Mouse (Mus musculus) neural tube, embryonic 12.5 days (tissue): Measurements from ENCODE around the gene Gm20388. TPM values are rescaled to one million over a fixed set of nuclear protein-coding genes. Genes with fewer than 3 reads are reported as not detected.

ENCODE experiments used
- ATAC-seq: fragments of 200-750 bp; cut with Nextera tagmentation; 2 replicates; pipeline ENCODE4 v1.8.0; 2017; ENCODE audit warnings: low read depth, mild to moderate bottlenecking, moderate TSS enrichment, moderate library complexity; ENCODE audit not compliant: low FRiP score
- H3K27ac ChIP-seq: fragments of 300-500 bp; sonication (generic); 2 replicates; pipeline ENCODE4 v1.5.1; 2016
- H3K27me3 ChIP-seq: fragments of 300-500 bp; sonication (generic); replicated peaks from 2 replicates; pipeline ENCODE4 v1.6.1; 2016; ENCODE audit warnings: mild to moderate bottlenecking
- H3K36me3 ChIP-seq: fragments of 300-500 bp; sonication (generic); 2 replicates; pipeline ENCODE4 v1.6.1; 2016; ENCODE audit warnings: mild to moderate bottlenecking
- H3K4me1 ChIP-seq: fragments of 300-500 bp; sonication (generic); 2 replicates; pipeline ENCODE4 v1.6.1; 2016
- H3K4me2 ChIP-seq: fragments of 300-500 bp; sonication (generic); replicated peaks from 2 replicates; pipeline ENCODE4 v1.6.1; 2016; ENCODE audit warnings: mild to moderate bottlenecking
- H3K4me3 ChIP-seq: fragments of 300-500 bp; sonication (generic); 2 replicates; pipeline ENCODE4 v1.5.1; 2016
- H3K9ac ChIP-seq: fragments of 300-500 bp; sonication (generic); 2 replicates; pipeline ENCODE4 v1.6.1; 2016; ENCODE audit warnings: mild to moderate bottlenecking
- H3K9me3 ChIP-seq: fragments of 300-500 bp; sonication (generic); 2 replicates; pipeline ENCODE4 v1.6.1; 2016; ENCODE audit warnings: mild to moderate bottlenecking
- WGBS: fragments of 180-500 bp; shearing (Covaris S2); methylation state at CpG from one replicate; pipeline ENCODE4 v1.1.7; 2016; 5-methylcytosine and 5-hydroxymethylcytosine counted together
- polyA plus RNA-seq: library from polyadenylated mRNA; unstranded; fragments of >200 nt; fragmentation: Nextera tagmentation; extraction: Ambion mirVana; gene quantifications from 2 replicates; pipeline ENCODE4 v1.2.1, GENCODE M21; 2016

Gm20388 gene
- polyA plus RNA-seq, 1 experiment from 2014 or later = not detected

DNA sequence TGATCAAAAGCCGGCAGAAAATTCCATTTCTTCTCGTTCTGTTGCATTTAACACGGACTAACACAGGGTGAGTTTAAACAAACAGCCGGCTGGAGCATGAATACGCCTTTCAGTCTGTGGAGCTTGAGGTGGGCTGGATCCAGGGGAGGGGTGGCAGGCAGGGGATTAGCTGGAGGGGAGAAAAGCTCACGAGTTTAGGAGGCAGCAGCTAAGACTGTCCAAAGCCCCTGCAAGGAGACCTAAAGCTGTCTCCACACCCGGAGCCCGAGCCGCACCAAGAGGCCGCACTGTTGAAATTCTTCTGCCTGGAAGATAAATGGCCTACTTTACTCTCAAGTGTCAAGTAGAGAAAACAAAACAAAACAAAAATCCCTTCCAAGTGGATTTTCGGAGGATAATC is 1485.5 kb downstream of the Gm20388 start:
- Histone ChIP-seq H3K36me3 (no peaks in the 10 kb centered on the region), H3K9me3 (no peaks in the 10 kb centered on the region), H3K4me2 (no peak overlapping the region), H3K27ac (no peak overlapping the region), H3K4me1 (peaks cover 59% of the 10 kb centered on the region), H3K27me3 (peaks cover 48% of the 10 kb centered on the region), H3K9ac (no peak overlapping the region), H3K4me3 (no peak overlapping the region)
- no peak for ATAC-seq
- 25% methylated on average over 11 of the region's 11 CpGs for WGBS

DNA sequence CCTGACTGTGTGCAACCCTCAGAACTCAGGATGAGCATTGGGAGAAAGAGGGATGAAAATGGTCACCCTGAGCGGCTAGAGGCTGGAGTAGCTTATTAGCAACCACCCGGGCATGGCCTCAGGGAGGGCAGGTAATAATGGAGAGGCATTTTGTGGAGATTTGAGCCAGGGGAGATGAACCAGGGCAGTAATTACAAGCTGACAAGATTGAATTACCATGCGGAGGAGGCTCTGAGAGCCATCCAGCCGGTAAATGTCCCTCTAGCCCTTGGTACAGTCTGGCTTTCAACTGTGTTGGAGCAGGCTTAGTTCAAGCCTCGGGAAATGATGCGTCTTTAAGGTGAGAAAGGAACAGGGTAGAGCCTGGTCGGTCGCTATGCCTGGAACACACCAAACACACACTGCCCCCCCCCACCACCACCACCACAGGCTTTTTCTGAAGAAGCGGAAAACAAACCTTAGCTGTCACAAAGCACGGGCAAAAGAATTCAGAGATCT is 1486.6 kb downstream of the Gm20388 start:
- Histone ChIP-seq H3K27me3 (peaks cover 45% of the 10 kb centered on the region), H3K4me3 (no peak overlapping the region), H3K4me2 (no peak overlapping the region), H3K36me3 (no peaks in the 10 kb centered on the region), H3K9ac (no peak overlapping the region), H3K4me1 (peaks cover 51% of the 10 kb centered on the region), H3K27ac (no peak overlapping the region), H3K9me3 (no peaks in the 10 kb centered on the region)
- ATAC-seq = no peak
- 21% methylated on average over 10 of the region's 10 CpGs for WGBS

DNA sequence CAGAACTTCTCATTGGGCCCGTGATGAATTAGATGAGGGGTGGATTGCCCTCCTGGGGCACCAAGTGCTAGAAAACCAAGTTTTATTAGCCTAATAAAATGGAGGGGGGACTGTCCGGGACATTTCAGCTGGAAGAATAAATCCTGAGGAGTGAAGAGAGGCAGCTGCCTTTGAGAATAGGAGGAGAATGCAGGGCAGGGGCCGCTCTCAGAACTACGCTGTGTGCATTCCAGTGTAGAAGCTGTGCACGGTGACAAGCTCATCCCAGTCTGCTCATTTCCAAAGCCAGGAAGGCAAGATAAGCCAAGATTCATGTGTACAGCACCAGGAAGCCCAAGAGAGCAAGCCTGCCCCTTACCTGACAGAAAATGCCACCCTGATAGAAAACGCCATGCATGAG is 1487.4 kb downstream of the Gm20388 start:
- H3K4me1 ChIP-seq = peaks cover 43% of the 10 kb centered on the region
- no peaks in the 10 kb centered on the region for H3K36me3 ChIP-seq
- H3K4me3 ChIP-seq = no peak overlapping the region
- peak overlapping the region; percentile 25 for H3K4me2 ChIP-seq
- H3K9ac ChIP-seq = no peak overlapping the region
- 15% methylated on average over 6 of the region's 6 CpGs for WGBS
- H3K9me3 ChIP-seq = no peaks in the 10 kb centered on the region
- no peak for ATAC-seq
- H3K27me3 ChIP-seq = peaks cover 39% of the 10 kb centered on the region
- no peak overlapping the region for H3K27ac ChIP-seq

DNA sequence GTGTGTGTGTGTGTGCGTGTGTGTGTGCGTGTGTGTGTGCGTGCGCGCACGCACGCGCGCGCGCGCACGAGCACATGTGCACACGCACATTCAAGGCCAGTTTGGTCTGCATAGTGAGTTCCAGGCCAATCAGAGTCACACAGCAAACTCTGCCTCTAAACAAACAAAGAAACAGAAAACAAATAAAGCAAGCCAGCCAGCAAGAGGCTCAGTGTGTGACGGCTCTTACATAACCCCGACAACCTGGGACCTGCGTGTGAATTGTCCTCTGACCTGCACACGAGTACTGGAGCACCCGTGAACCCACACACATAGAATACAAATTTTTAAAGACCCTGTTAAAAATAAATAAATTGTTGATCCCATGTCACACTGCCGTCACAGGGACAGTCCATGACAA is 1488.1 kb downstream of the Gm20388 start:
- no peak overlapping the region for H3K27ac ChIP-seq
- no peak overlapping the region for H3K4me3 ChIP-seq
- H3K4me2 ChIP-seq = no peak overlapping the region
- no peak overlapping the region for H3K9ac ChIP-seq
- H3K27me3 ChIP-seq = peaks cover 36% of the 10 kb centered on the region
- H3K36me3 ChIP-seq = no peaks in the 10 kb centered on the region
- no peak for ATAC-seq
- H3K9me3 ChIP-seq = no peaks in the 10 kb centered on the region
- H3K4me1 ChIP-seq = peaks cover 42% of the 10 kb centered on the region
- 85% methylated on average over 20 of the region's 20 CpGs for WGBS

DNA sequence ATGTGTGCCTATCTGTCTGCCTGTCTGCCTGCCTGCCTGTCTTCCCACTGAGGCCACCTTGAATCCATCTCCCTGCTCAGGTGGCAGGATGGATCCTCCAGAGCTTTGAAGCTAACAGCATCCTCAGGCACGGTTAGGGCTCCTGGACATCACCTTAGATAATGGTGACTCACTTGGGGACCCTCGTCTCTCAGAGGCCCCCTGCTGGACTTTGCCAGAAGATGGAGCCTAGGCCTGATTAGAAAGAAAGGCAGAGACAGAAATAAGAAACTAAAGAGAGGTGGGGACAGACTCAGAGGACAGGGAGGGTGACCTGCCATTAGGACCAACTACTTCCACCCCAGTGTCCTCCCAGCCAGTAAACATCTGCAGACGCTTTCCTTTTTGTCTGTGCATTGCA is 1488.5 kb downstream of the Gm20388 start:
- Histone ChIP-seq H3K9ac (no peak overlapping the region), H3K36me3 (no peaks in the 10 kb centered on the region), H3K27me3 (peaks cover 36% of the 10 kb centered on the region), H3K4me2 (no peak overlapping the region), H3K4me3 (no peak overlapping the region), H3K9me3 (no peaks in the 10 kb centered on the region), H3K4me1 (peaks cover 42% of the 10 kb centered on the region), H3K27ac (no peak overlapping the region)
- no peak for ATAC-seq
- 30% methylated on average over 3 of the region's 3 CpGs for WGBS

DNA sequence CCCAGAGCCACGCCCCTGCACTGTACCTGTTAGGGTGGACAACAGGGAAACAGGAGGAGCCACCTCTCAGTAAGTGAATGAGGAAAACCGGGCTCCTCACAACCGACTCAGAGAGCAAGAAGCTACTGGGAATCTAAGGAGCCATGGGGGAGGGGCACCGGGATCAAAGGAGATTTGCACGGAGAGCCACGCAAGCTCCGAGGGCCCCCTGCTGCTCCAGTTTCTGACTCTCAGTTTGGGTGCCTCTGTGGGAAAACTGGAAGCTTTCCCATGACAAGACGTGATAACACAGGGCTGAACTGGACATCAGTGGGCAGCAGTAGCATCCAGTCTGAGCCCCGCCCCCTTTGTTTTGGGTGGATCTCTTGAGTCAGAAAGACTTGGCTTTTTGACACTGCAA is 1489.9 kb downstream of the Gm20388 start:
- no peak overlapping the region for H3K4me3 ChIP-seq
- ATAC-seq = no peak
- peaks cover 32% of the 10 kb centered on the region for H3K27me3 ChIP-seq

DNA sequence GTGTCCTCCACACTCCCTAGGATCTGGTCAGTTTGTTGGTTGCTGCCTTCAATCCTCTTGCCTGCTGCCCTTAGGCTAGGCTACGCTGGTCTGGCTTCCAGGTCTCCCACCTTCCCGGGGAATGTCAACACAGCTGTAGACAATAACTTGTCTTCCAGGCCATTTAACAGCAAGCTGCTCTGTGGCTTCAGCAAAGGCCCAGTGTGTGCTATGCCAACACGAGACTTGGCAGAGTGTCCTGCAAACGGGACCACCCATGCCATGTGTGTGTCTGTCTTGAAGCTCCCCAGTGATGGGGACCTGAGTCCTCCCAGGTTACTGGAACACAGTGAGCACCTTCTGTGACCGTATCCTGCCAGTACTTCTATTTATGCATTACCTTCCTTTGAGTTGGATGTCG is 1493.2 kb downstream of the Gm20388 start:
- Histone ChIP-seq H3K4me3 (no peak overlapping the region), H3K9me3 (0 out of 2 replicates have a peak, but pooled peaks cover 4% of the 10 kb centered on the region), H3K27ac (no peak overlapping the region), H3K4me1 (peaks cover 8% of the 10 kb centered on the region), H3K27me3 (peaks cover 6% of the 10 kb centered on the region; the same call in 1 of the 2 replicates), H3K4me2 (no peak overlapping the region), H3K36me3 (no peaks in the 10 kb centered on the region), H3K9ac (no peak overlapping the region)
- WGBS = 68% methylated on average over 6 of the region's 6 CpGs
- ATAC-seq = no peak

More for the DNA sequence above, 1489.9 kb downstream of the Gm20388 start:
- Histone ChIP-seq H3K4me1 (peaks cover 38% of the 10 kb centered on the region), H3K9me3 (0 out of 2 replicates have a peak, but pooled peaks cover 4% of the 10 kb centered on the region), H3K27ac (no peak overlapping the region), H3K36me3 (no peaks in the 10 kb centered on the region), H3K4me2 (no peak overlapping the region), H3K9ac (no peak overlapping the region)
- 29% methylated on average over 9 of the region's 9 CpGs for WGBS

DNA sequence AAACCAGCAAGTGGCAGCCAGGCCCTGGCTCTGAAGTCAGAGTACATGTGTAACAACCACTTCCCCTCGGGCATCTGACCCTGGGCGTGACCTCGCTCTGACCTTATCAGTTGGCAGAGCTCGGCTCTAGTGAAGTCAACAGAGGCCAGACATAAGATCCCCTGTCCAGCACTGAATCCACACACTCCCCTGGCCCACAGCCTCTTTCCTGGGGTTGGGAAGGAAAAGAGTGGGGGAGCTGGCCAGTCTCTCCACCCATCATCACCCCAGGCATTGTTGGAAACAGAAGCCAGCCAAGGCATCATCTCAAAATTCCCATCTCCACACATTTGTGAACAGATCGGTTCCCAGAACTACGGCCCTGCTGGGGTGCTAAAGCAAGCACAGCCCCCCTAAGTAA is 1507.4 kb downstream of the Gm20388 start:
- no peaks in the 10 kb centered on the region for H3K36me3 ChIP-seq
- H3K27me3 ChIP-seq = no peaks in the 10 kb centered on the region; the same call in 1 of the 2 replicates
- H3K4me2 ChIP-seq = no peak overlapping the region
- H3K4me3 ChIP-seq = no peak overlapping the region
- H3K27ac ChIP-seq = no peak overlapping the region
- H3K4me1 ChIP-seq = no peaks in the 10 kb centered on the region
- H3K9ac ChIP-seq = no peak overlapping the region
- H3K9me3 ChIP-seq = no peaks in the 10 kb centered on the region; the same call in 1 of the 2 replicates
- no peak for ATAC-seq
- 49% methylated on average over 6 of the region's 6 CpGs for WGBS

DNA sequence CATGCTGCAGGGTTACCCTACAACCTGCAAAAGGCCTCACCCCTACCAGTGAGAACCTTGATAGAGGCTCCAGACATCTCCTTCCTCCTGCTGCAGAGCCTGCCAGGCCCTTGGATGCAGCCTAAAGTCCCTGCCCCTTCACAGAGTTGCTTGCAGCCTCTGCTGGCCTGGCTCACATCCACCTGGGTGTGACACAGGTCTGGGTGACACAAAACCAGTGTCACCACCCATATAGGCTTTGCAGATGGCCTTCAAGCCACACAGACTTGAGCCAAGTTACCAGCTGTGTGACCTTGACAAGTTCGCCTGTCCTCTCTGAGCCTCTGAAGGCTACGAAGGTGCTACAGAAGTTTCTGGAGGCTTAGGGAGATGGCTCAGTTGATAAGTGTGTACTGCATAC is 1508.9 kb downstream of the Gm20388 start:
- no peak overlapping the region for H3K27ac ChIP-seq
- H3K9ac ChIP-seq = no peak overlapping the region
- no peak overlapping the region for H3K4me3 ChIP-seq
- no peaks in the 10 kb centered on the region for H3K9me3 ChIP-seq
- ATAC-seq = no peak
- no peaks in the 10 kb centered on the region for H3K4me1 ChIP-seq
- no peak overlapping the region for H3K4me2 ChIP-seq
- no peaks in the 10 kb centered on the region; the same call in 1 of the 2 replicates for H3K27me3 ChIP-seq
- no peaks in the 10 kb centered on the region for H3K36me3 ChIP-seq
- 84% methylated on average over 2 of the region's 2 CpGs for WGBS

DNA sequence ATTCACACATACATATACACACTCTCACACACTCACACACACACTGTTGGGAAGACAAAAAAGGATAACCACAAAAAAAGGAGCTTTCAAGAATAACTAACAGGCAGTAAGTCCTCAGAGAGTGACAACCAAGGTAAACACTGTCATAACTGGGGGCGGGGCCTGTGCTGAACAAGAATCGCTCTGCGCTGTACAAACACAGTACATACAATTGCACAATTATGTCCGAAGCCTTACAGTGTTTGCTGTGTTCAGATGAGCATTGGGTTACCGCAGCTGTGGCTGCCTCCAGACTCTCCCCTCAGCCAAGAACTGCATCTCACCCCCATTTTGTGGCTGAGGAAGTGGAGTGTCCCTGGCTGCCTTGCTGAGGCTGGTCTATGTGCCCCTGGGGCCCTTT is 1510.4 kb downstream of the Gm20388 start:
- H3K27ac ChIP-seq = no peak overlapping the region
- no peak for ATAC-seq
- no peaks in the 10 kb centered on the region for H3K9me3 ChIP-seq
- H3K36me3 ChIP-seq = no peaks in the 10 kb centered on the region
- 88% methylated on average over 5 of the region's 5 CpGs for WGBS
- no peak overlapping the region for H3K9ac ChIP-seq
- no peak overlapping the region for H3K4me3 ChIP-seq
- no peaks in the 10 kb centered on the region for H3K4me1 ChIP-seq
- no peak overlapping the region for H3K4me2 ChIP-seq
- no peaks in the 10 kb centered on the region; the same call in 1 of the 2 replicates for H3K27me3 ChIP-seq

DNA sequence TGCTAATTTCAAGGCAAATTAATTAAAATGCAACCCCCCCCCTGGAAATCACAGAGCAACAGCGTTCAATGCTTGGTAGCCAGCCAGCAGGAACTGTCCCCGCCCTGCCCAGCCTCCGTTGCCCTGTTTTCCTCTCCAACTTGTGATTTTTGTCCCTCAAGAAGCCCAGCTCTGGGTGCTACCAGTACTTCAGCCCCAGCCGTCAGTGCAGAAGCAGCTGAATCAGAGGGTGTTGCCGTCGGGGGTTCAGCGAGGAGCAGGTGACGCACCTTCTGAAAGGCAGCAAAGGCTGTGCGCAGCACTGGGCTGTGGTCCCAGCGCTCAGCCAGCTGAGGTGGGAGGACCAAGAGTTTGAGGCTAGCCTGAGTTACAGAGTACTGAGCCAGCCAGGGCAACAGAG is 1513.4 kb downstream of the Gm20388 start:
- Histone ChIP-seq H3K27ac (no peak overlapping the region), H3K27me3 (no peaks in the 10 kb centered on the region), H3K9ac (no peak overlapping the region), H3K9me3 (no peaks in the 10 kb centered on the region), H3K4me1 (no peaks in the 10 kb centered on the region), H3K4me3 (no peak overlapping the region), H3K4me2 (no peak overlapping the region), H3K36me3 (no peaks in the 10 kb centered on the region)
- WGBS = 95% methylated on average over 10 of the region's 10 CpGs
- no peak for ATAC-seq

DNA sequence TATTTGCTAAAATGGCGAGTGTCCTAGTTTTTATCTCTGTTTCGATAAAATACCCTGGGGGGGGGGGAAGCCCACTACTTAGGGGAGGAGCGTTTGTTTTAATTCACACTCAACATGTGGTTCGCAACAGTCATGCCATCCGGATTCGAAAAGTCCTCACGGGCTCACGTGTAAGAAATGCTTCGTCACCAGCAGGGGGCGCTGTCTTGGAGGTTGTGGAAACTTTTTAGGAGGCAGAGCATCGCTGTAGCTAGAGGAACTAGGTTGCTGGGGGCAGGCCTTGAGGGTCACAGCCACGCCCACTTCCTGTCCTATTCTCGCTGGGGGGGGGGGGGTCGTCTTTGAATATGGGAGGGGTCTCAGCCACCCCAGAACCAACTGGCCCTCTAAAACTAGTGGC is 1514.0 kb downstream of the Gm20388 start:
- H3K27me3 ChIP-seq = no peaks in the 10 kb centered on the region

DNA sequence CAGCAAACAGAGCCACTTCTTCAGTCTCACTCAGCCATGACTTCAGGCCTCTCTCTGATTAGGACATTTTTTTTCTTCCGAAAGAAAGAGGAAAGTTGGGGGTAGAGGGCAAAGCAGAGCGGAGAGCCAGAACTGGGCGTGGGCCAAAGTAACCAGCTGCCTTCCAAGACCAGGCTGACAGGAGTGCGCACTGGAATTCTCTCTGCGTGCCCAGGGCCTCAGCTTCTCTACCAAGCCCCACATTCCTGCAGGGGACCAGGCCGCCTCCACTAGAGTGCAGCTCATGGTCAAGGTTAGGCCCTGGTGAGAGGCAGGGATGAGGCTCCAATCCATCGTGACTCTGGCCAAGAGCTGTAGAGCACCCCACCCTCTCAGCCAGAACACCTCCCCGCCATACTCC is 1520.9 kb downstream of the Gm20388 start:
- WGBS = 81% methylated on average over 8 of the region's 8 CpGs
- no peak overlapping the region for H3K4me2 ChIP-seq

More for the DNA sequence above, 1514.0 kb downstream of the Gm20388 start:
- no peaks in the 10 kb centered on the region for H3K36me3 ChIP-seq
- H3K9ac ChIP-seq = no peak overlapping the region
- no peak overlapping the region for H3K4me3 ChIP-seq
- H3K4me1 ChIP-seq = no peaks in the 10 kb centered on the region
- WGBS = 86% methylated on average over 14 of the region's 14 CpGs
- H3K9me3 ChIP-seq = no peaks in the 10 kb centered on the region
- no peak overlapping the region for H3K4me2 ChIP-seq
- no peak for ATAC-seq
- no peak overlapping the region for H3K27ac ChIP-seq

More for the DNA sequence above, 1520.9 kb downstream of the Gm20388 start:
- no peak overlapping the region for H3K9ac ChIP-seq
- peaks cover 13% of the 10 kb centered on the region for H3K4me1 ChIP-seq
- no peak overlapping the region for H3K27ac ChIP-seq
- ATAC-seq = no peak
- H3K36me3 ChIP-seq = no peaks in the 10 kb centered on the region
- no peak overlapping the region for H3K4me3 ChIP-seq
- no peaks in the 10 kb centered on the region for H3K9me3 ChIP-seq
- H3K27me3 ChIP-seq = 0 out of 2 replicates have a peak, but pooled peaks cover 3% of the 10 kb centered on the region
